Mouse (Mus musculus) limb, embryonic 13.5 days (tissue): ENCODE data around the gene Robo1. TPM values are rescaled to one million over a fixed set of nuclear protein-coding genes. Genes with fewer than 3 reads are reported as not detected.
A peak's percentile ranks its signal among the peaks of the same experiment; 100 is the strongest.

Source experiments
- ATAC-seq: fragments of 200-750 bp; cut with Nextera tagmentation; 2 replicates; pipeline ENCODE4 v1.8.0; 2017; ENCODE audit warnings: low read depth, moderate number of reproducible peaks, moderate TSS enrichment; ENCODE audit not compliant: low FRiP score
- H3K27ac ChIP-seq: fragments of 300-500 bp; sonication (generic); 2 replicates; pipeline ENCODE4 v1.5.1; 2015; ENCODE audit warnings: inconsistent platforms, mild to moderate bottlenecking, moderate library complexity
- H3K27me3 ChIP-seq: fragments of 300-500 bp; sonication (generic); 2 replicates; pipeline ENCODE4 v1.6.1; 2015; ENCODE audit warnings: mild to moderate bottlenecking, inconsistent platforms
- H3K36me3 ChIP-seq: fragments of 300-500 bp; sonication (generic); 2 replicates; pipeline ENCODE4 v1.6.1; 2015; ENCODE audit warnings: inconsistent platforms, mild to moderate bottlenecking, moderate library complexity
- H3K4me1 ChIP-seq: fragments of 300-500 bp; sonication (generic); 2 replicates; pipeline ENCODE4 v1.6.1; 2015; ENCODE audit warnings: inconsistent platforms
- H3K4me2 ChIP-seq: fragments of 300-500 bp; sonication (generic); replicated peaks from 2 replicates; pipeline ENCODE4 v1.6.1; 2015; ENCODE audit warnings: inconsistent platforms, mild to moderate bottlenecking, moderate library complexity
- H3K4me3 ChIP-seq: fragments of 300-500 bp; sonication (generic); 2 replicates; pipeline ENCODE4 v1.5.1; 2015; ENCODE audit warnings: moderate library complexity, mild to moderate bottlenecking, inconsistent platforms
- H3K9ac ChIP-seq: fragments of 300-500 bp; sonication (generic); 2 replicates; pipeline ENCODE4 v1.6.1; 2015; ENCODE audit warnings: mild to moderate bottlenecking, inconsistent platforms
- H3K9me3 ChIP-seq: fragments of 300-500 bp; sonication (generic); 2 replicates; pipeline ENCODE4 v1.6.1; 2016; ENCODE audit warnings: inconsistent platforms
- WGBS: fragments of 180-500 bp; shearing (Covaris S2); methylation state at CpG from one replicate; pipeline ENCODE4 v1.1.7; 2015; 5-methylcytosine and 5-hydroxymethylcytosine counted together
- polyA plus RNA-seq: library from polyadenylated mRNA; unstranded; fragments of >200 nt; fragmentation: Nextera tagmentation; extraction: Ambion mirVana; gene quantifications from 2 replicates; pipeline ENCODE4 v1.2.1, GENCODE M21; 2015

Robo1 gene
- polyA plus RNA-seq, 1 experiment from 2014 or later = 58.2 TPM

GRCm38 (mm10) chr16:72633846-72634245 is 325.7 kb downstream of the Robo1 start:
- Histone ChIP-seq H3K27me3 (no peaks in the 10 kb centered on the region), H3K9ac (no peak overlapping the region), H3K9me3 (no peaks in the 10 kb centered on the region), H3K4me2 (no peak overlapping the region), H3K4me3 (no peak overlapping the region), H3K4me1 (no peaks in the 10 kb centered on the region), H3K36me3 (no peaks in the 10 kb centered on the region), H3K27ac (no peak overlapping the region)
- WGBS = 75% methylated on average over 7 of the region's 7 CpGs
- no peak for ATAC-seq

DNA sequence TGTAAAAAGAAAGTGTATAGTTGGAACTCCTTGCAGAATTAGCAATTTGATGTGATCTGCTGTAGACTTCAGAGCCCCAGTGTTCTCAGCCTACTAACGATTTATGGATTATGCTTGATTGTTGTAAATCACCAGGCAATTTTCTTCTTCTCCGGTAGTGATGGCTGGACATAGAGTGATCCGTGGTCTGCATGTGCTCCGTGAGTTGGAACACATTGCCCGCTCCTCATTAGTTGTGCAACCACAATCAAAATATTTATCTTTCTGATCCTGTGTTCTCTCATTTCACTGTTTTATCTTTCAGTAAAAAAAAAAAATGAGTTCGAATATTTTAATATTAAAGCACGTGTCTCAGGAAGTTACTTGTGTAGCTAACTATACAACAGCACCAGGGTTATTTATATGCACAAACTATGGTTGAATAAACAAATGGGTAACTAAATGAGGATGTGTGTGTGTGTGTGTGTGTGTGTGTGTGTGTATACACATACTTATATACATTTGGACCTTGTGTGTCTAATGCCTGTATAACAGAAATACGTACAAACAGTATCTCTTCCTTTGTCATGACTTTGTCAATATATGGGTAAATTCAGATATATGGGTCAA is 331.3 kb downstream of the Robo1 start:
- Histone ChIP-seq H3K4me2 (no peak overlapping the region), H3K9me3 (no peaks in the 10 kb centered on the region), H3K9ac (no peak overlapping the region), H3K36me3 (no peaks in the 10 kb centered on the region), H3K4me3 (no peak overlapping the region), H3K27ac (no peak overlapping the region), H3K4me1 (no peaks in the 10 kb centered on the region), H3K27me3 (peaks cover 16% of the 10 kb centered on the region; the same call in 1 of the 2 replicates)
- ATAC-seq = no peak
- WGBS = 87% methylated on average over 8 of the region's 8 CpGs

DNA sequence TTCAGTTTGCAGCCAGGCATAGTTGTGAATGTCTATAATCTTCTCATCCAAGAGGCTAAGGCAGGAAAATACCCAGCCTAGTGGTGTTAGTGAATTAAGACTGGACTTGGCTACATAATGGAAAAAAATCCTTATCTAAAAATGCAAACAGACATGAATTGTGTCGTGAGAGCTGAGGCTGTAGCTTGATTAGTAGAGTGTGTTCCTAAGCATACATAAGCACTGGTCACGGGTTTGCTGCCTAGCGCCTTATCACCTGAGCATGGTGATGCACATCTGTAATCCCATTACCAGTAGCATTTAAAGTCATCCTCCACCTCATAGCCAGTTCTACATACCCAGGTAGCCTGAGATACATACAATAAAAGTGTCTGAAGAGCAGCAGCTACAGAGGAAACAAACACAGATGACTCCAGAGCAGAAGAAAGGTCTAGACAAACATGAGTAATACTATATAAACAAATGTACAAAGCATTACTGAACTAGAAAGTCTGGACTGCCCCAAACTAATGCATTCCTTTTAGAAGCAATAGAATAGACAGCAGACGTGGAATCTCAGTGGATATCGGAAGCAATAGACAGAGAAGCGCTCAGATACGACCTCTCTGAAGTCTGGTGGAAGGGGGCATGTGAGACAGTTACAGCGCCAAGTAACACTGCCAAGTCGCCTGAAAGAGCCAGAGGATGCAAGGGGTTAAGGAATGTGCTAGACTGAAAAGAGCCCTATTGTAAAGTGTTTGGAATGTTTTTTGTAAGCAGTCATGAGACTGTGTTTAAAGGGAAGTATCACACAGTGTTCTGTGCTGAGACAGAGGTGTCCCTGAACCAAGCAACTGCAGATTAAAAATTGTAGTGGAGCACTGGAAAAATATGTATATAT is 333.1 kb downstream of the Robo1 start:
- H3K4me3 ChIP-seq = no peak overlapping the region
- H3K27me3 ChIP-seq = peaks cover 19% of the 10 kb centered on the region; the same call in 1 of the 2 replicates
- no peaks in the 10 kb centered on the region for H3K36me3 ChIP-seq
- no peak overlapping the region for H3K4me2 ChIP-seq
- peaks cover 8% of the 10 kb centered on the region for H3K4me1 ChIP-seq
- H3K27ac ChIP-seq = no peak overlapping the region
- ATAC-seq = no peak
- WGBS = 75% methylated on average over 9 of the region's 9 CpGs
- no peak overlapping the region for H3K9ac ChIP-seq
- no peaks in the 10 kb centered on the region for H3K9me3 ChIP-seq

DNA sequence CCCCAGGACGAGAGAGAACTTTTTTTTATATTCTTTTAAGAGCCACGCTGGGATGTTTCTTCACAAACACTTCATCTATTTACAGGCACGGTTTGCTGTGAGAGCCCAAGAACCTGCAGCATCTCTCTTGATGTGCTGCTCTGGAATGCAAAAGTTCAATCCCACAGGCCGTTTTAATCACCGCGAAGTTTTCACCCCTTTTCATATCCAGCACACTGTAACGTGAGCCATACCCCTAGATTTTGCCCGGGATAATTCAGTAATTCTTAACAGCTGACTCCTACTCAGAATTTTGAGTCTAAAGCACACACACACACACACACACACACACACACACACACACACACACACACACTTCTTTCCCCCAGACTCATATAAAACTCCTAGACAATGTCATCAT is 337.8 kb downstream of the Robo1 start:
- Histone ChIP-seq H3K9me3 (no peaks in the 10 kb centered on the region), H3K36me3 (no peaks in the 10 kb centered on the region), H3K9ac (no peak overlapping the region), H3K4me1 (peaks cover 8% of the 10 kb centered on the region), H3K27me3 (peaks cover 28% of the 10 kb centered on the region; the same call in 1 of the 2 replicates), H3K4me3 (peak overlapping the region; percentile 29), H3K27ac (no peak overlapping the region), H3K4me2 (peak overlapping the region; percentile 54)
- WGBS = 17% methylated on average over 8 of the region's 8 CpGs
- ATAC-seq = 0 out of 2 replicates have a peak, but pooled peaks have one; percentile 51

- peaks cover 22% of the 10 kb centered on the region; the same call in 1 of the 2 replicates for H3K27me3 ChIP-seq
- peak overlapping the region; percentile 43 for H3K4me2 ChIP-seq
- no peaks in the 10 kb centered on the region for H3K9me3 ChIP-seq
- 35% methylated on average over 4 of the region's 4 CpGs for WGBS
- H3K4me1 ChIP-seq = peaks cover 8% of the 10 kb centered on the region
- no peak overlapping the region for H3K27ac ChIP-seq
- no peak for ATAC-seq
- H3K9ac ChIP-seq = no peak overlapping the region
- no peaks in the 10 kb centered on the region for H3K36me3 ChIP-seq
- no peak overlapping the region for H3K4me3 ChIP-seq
Measured at GRCm38 (mm10) chr16:72649314-72649713, 341.2 kb downstream of the Robo1 start.

DNA sequence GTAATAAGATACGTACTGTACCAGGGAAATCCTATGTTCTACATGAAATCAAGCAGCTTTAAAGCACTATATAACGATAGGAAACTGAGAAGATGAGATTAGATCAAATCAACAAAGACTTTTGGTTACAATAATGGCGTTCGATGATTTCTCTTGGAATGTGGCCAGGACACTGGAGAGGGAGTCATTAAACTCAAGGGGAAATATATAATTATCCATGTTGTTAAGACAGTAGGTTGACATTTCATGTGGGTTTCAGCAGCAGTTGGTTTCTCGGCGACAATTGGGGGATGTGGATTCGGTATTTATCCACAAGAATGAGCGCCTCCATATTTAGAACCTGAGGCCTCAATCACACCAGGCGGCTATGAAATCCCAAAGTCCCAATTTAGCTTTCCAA is 347.3 kb downstream of the Robo1 start:
- no peak overlapping the region for H3K27ac ChIP-seq
- 60% methylated on average over 9 of the region's 9 CpGs for WGBS

DNA sequence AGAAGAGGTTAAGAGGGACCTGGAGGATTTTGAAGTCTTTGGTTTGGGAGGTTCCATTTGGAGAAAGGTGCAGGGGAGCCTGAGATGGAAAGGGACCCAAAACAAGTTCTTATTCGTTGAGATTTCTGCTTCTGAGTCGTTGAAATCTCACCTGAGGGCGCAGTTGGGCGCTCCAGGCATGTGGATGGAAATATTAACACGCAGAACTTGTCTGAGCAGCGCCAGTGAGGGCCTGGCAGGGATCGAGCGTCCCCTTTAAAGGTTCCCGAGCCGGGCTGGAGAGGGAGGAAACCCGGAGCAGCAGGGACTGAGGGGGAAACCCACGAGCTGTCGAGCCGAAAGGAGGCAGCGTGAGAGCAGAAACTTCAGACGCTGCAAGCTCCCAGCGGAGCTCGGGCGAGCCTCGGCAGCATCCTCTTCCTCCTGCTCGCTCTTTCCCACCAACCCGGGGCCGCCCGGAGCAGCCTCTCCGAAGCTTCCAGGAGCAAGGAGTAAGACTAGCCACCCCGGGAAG is 354.8 kb downstream of the Robo1 start:
- peak overlapping the region; percentile 78 for H3K4me2 ChIP-seq

More for the DNA sequence above, 347.3 kb downstream of the Robo1 start:
- Histone ChIP-seq H3K4me3 (no peak overlapping the region), H3K27me3 (peaks cover 13% of the 10 kb centered on the region), H3K4me1 (no peaks in the 10 kb centered on the region), H3K4me2 (no peak overlapping the region), H3K9me3 (no peaks in the 10 kb centered on the region), H3K36me3 (no peaks in the 10 kb centered on the region), H3K9ac (no peak overlapping the region)
- ATAC-seq = no peak

DNA sequence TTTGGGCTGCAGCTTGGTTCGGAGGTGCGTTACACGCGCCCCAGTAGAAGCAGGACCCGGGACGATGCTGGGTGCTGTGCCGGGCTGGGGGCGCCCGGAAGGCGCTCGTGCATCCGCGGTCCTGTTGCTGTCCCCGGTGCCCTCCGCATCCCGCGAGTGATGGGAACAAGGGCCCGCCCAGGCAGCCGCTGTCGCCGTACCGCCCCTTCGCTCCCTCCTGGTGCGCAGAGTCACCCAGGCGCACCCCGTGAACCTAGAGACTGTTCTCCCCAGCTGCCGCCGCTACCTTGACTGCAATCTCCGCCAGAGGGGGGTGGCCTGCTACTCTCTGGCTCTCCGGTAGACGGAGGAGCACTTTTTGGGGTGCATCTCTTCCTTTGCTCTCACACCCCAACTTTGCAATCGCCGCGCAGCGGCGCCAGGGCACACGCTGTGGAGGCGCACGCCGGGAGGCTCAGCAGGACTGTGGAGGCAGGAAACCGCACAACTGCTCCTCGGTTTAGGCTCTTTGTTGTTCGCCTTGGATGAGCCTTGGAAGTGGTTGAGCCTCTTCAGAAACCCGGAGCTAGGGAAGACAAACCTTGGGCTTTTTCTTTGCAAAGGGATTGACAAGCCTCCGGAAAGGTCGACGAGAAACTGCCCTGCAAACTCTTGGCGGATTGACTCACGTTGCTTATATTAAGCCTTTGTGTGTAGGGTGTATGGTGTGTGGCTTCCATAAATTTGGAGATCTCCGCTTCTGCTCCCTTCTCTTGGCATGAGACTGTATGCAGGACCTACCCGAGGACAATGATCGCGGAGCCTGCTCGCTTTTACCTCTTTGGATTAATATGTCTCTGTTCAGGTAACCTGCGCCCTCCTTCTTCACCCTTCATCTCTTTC is 355.5 kb downstream of the Robo1 start:
- ATAC-seq = peak; percentile 68
- Histone ChIP-seq H3K4me3 (peak overlapping the region; percentile 85), H3K27me3 (no peaks in the 10 kb centered on the region), H3K36me3 (no peaks in the 10 kb centered on the region), H3K4me1 (peaks cover 36% of the 10 kb centered on the region), H3K4me2 (peak overlapping the region; percentile 78), H3K9me3 (no peaks in the 10 kb centered on the region), H3K9ac (peak overlapping the region; percentile 94), H3K27ac (peak overlapping the region; percentile 97)
- under 1% methylated on average over 55 of the region's 55 CpGs for WGBS

More for the DNA sequence above, 354.8 kb downstream of the Robo1 start:
- under 1% methylated on average over 26 of the region's 26 CpGs for WGBS
- Histone ChIP-seq H3K27ac (peak overlapping the region; percentile 97), H3K36me3 (no peaks in the 10 kb centered on the region), H3K9ac (peak overlapping the region; percentile 94), H3K4me1 (peaks cover 33% of the 10 kb centered on the region), H3K4me3 (peak overlapping the region; percentile 85), H3K9me3 (no peaks in the 10 kb centered on the region), H3K27me3 (no peaks in the 10 kb centered on the region)
- peak; percentile 94 for ATAC-seq

DNA sequence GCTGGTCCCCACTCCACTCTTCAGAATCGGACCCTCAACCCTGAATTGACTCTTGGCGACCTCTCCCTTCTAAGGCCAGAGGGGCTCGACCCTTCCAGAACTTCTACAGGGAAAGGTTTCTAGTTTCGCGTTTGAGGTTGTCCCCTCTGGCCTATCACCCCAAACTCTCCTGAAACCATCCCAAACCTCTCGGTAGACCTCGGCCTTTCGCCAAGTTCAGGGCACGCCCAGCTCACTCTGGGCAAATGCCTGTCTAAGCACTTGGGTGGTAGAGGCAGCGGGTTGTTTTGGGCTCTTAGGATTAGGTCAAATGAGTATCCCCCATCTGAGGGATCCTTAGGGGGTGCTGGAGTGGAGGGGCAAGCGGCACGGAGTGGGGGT is 356.1 kb downstream of the Robo1 start:
- Histone ChIP-seq H3K36me3 (no peaks in the 10 kb centered on the region), H3K9ac (peak overlapping the region; percentile 94), H3K4me2 (peak overlapping the region; percentile 78), H3K4me1 (peaks cover 40% of the 10 kb centered on the region), H3K27me3 (no peaks in the 10 kb centered on the region), H3K27ac (peak overlapping the region; percentile 97), H3K4me3 (peak overlapping the region; percentile 85), H3K9me3 (no peaks in the 10 kb centered on the region)
- WGBS = 0% methylated on average over 12 of the region's 12 CpGs
- no peak; the same call in 1 of the 2 replicates for ATAC-seq

GRCm38 (mm10) chr16:72664806-72665205 is 356.7 kb downstream of the Robo1 start:
- no peaks in the 10 kb centered on the region for H3K27me3 ChIP-seq
- H3K4me3 ChIP-seq = peak overlapping the region; percentile 85
- ATAC-seq = no peak
- H3K4me2 ChIP-seq = peak overlapping the region; percentile 78
- H3K4me1 ChIP-seq = peaks cover 44% of the 10 kb centered on the region
- peak overlapping the region; percentile 94 for H3K9ac ChIP-seq
- peak overlapping the region; percentile 97 for H3K27ac ChIP-seq
- no peaks in the 10 kb centered on the region for H3K36me3 ChIP-seq
- no peaks in the 10 kb centered on the region for H3K9me3 ChIP-seq
- WGBS = 9% methylated on average over 4 of the region's 4 CpGs

GRCm38 (mm10) chr16:72665454-72665853 is 357.3 kb downstream of the Robo1 start:
- Histone ChIP-seq H3K4me2 (peak overlapping the region; percentile 78), H3K27me3 (no peaks in the 10 kb centered on the region), H3K4me3 (peak overlapping the region; percentile 85), H3K9ac (peak overlapping the region; percentile 94), H3K4me1 (peaks cover 50% of the 10 kb centered on the region), H3K36me3 (no peaks in the 10 kb centered on the region; the same call in 1 of the 2 replicates), H3K9me3 (no peaks in the 10 kb centered on the region), H3K27ac (no peak overlapping the region)
- no peak for ATAC-seq
- 26% methylated on average over 5 of the region's 5 CpGs for WGBS
